Mouse (Mus musculus): ENCODE measurements around the gene Map3k12. TPM values are rescaled to one million over a fixed set of nuclear protein-coding genes. Genes with fewer than 3 reads are reported as not detected.

Map3k12 gene
- polyA plus RNA-seq, 1 experiment from 2014 or later: 0.85 TPM

DNA sequence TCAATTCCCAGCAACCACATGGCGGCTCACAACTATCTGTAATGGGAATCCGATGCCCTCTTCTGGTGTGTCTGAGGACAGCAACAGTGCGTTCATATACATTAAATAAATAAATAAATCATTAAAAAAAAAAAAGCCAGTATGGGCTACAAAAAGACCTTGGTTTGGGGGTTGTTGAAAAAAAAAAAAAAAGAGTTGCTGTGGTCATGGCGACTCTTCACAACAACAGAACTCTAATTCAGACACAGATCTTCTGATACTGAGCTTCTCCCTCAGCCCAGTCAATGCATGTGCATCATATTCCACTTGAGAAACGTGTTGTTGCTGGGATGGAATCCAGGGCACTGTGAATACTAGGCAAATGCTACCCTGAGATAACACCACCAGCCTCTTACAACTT is 35.7 kb upstream of the Map3k12 start:
- DNase-seq: no peak
- peaks cover 55% of the 10 kb centered on the region for H3K36me3 ChIP-seq (replicated peaks; ENCODE audit: insufficient read depth, low read length)
- no peak overlapping the region for H3K9ac ChIP-seq (replicated peaks)
- no peak for TF ChIP-seq CTCF (IDR thresholded peaks at IDR 0.05; ENCODE audit: low read depth)
- TF ChIP-seq EP300 (IDR thresholded peaks at IDR 0.05; ENCODE audit: low read depth): no peak
- H3K27me3 ChIP-seq (ENCODE audit: insufficient read depth, low read length): no peaks in the 10 kb centered on the region
- no peak overlapping the region for H3K4me3 ChIP-seq (ENCODE audit: low read depth, low read length)
- no peak overlapping the region for H3K27ac ChIP-seq (ENCODE audit: low read depth)
- H3K4me1 ChIP-seq (ENCODE audit: insufficient read depth): no peaks in the 10 kb centered on the region
- ATAC-seq: no peak
- peaks cover 2% of the 10 kb centered on the region; the same call in 1 of the 2 replicates for H3K9me3 ChIP-seq (ENCODE audit: low read length)
- no peak overlapping the region for H3K4me2 ChIP-seq (ENCODE audit: low read depth, low read length)
- WGBS (ENCODE audit: insufficient replicate concordance): 88% methylated on average over 5 of the region's 5 CpGs

DNA sequence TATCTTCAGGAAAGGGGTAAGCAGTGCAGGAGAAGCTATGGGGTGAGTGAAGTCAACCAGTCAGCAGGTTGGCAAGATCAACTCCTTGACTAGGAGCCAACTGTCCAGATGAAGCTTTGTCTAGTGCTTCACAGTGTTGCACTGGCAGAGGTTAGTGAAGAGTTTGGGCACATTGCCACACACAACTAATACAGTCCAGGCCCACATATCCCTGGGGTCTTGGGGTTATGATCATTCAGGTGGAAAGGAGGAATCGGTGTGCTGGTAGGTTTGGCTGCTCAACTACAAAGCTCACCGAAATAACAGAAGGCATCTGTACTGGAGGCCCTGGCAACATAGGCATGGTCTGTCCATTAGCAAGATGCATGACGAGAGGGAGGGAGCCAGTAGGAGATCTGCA is 30.6 kb upstream of the Map3k12 start:
- TF ChIP-seq CTCF (IDR thresholded peaks at IDR 0.05; ENCODE audit: low read depth): no peak
- TF ChIP-seq EP300 (IDR thresholded peaks at IDR 0.05; ENCODE audit: low read depth): no peak
- no peak for DNase-seq
- peaks cover 51% of the 10 kb centered on the region for H3K36me3 ChIP-seq (replicated peaks; ENCODE audit: insufficient read depth, low read length)

DNA sequence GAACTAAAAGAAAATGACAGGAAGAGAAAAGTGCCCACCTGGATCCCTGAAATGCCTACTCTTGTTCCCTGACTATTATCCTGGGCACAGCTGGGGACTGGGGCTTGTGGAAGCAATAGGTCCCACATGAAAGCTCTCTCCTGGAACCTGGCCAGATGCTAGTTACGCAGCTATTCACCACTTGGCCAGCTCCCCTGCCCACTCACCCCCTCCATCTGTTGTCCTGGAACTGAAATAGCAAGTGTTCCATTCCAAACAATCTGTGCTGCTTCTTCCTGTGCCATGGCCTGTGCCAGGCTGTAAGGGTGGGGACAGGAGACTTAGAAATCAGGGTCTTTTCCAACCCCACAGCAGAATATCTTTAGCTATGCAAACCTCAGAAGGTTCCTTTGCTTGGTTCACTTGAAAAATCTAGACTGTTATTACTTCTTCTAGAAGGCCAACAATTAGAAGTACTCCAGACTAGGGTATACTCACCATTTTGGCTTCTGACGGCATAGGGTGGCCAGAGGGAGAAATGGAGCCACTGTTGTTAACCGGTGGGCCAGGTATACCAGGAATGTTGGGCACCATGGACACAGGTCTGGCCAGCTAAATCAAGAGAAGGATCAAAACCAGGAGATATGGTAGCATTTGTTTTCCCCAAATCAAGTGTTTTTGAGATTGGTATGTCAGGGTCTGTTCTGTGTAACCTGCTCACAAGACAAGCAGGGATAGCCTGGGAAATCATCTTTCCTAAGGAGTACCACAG is 30.0 kb upstream of the Map3k12 start:
- no peak overlapping the region for H3K9ac ChIP-seq (replicated peaks)
- H3K4me3 ChIP-seq (ENCODE audit: low read depth, low read length): no peak overlapping the region
- peaks cover 54% of the 10 kb centered on the region for H3K36me3 ChIP-seq (replicated peaks; ENCODE audit: insufficient read depth, low read length)
- no peaks in the 10 kb centered on the region for H3K4me1 ChIP-seq (ENCODE audit: insufficient read depth)
- WGBS (ENCODE audit: insufficient replicate concordance): 84% methylated on average over 3 of the region's 3 CpGs
- H3K27ac ChIP-seq (ENCODE audit: low read depth): no peak overlapping the region
- no peaks in the 10 kb centered on the region for H3K9me3 ChIP-seq (ENCODE audit: low read length)
- DNase-seq (no peak), ATAC-seq (no peak)
- H3K27me3 ChIP-seq (ENCODE audit: insufficient read depth, low read length): no peaks in the 10 kb centered on the region
- TF ChIP-seq EP300 (IDR thresholded peaks at IDR 0.05; ENCODE audit: low read depth): no peak
- no peak for TF ChIP-seq CTCF (IDR thresholded peaks at IDR 0.05; ENCODE audit: low read depth)
- no peak overlapping the region for H3K4me2 ChIP-seq (ENCODE audit: low read depth, low read length)

More for the DNA sequence above, 30.6 kb upstream of the Map3k12 start:
- ATAC-seq: no peak
- Histone ChIP-seq H3K9me3 (ENCODE audit: low read length) (no peaks in the 10 kb centered on the region), H3K4me2 (ENCODE audit: low read depth, low read length) (no peak overlapping the region), H3K4me1 (ENCODE audit: insufficient read depth) (no peaks in the 10 kb centered on the region), H3K4me3 (ENCODE audit: low read depth, low read length) (no peak overlapping the region), H3K9ac (replicated peaks) (no peak overlapping the region), H3K27me3 (ENCODE audit: insufficient read depth, low read length) (no peaks in the 10 kb centered on the region), H3K27ac (ENCODE audit: low read depth) (no peak overlapping the region)
- WGBS (ENCODE audit: insufficient replicate concordance): 88% methylated on average over 3 of the region's 3 CpGs

DNA sequence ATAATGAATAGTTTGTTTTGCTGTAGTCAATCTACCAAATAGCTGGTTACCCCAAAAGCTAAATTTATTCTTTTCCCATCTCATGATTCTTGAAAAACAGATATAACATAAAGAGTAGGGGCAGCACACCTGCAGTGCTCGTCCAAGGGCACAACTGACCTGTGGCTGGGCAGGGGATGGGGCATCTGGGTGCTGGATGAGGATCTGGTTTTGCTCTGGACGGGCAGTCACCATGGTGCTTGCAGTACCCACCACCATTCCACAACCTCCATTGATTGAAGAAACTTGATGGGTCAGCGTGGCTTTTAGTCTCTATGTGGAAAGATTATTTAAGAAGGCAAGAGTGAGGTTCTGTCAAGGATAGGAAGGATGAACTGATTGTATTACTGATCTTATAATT is 29.4 kb upstream of the Map3k12 start:
- H3K9ac ChIP-seq (replicated peaks): no peak overlapping the region
- no peaks in the 10 kb centered on the region for H3K9me3 ChIP-seq (ENCODE audit: low read length)
- no peak overlapping the region for H3K4me3 ChIP-seq (ENCODE audit: low read depth, low read length)
- TF ChIP-seq CTCF (IDR thresholded peaks at IDR 0.05; ENCODE audit: low read depth) (no peak), EP300 (IDR thresholded peaks at IDR 0.05; ENCODE audit: low read depth) (no peak)
- no peak overlapping the region for H3K4me2 ChIP-seq (ENCODE audit: low read depth, low read length)
- peaks cover 55% of the 10 kb centered on the region for H3K36me3 ChIP-seq (replicated peaks; ENCODE audit: insufficient read depth, low read length)
- H3K27me3 ChIP-seq (ENCODE audit: insufficient read depth, low read length): no peaks in the 10 kb centered on the region
- H3K4me1 ChIP-seq (ENCODE audit: insufficient read depth): no peaks in the 10 kb centered on the region
- WGBS (ENCODE audit: insufficient replicate concordance): 84% methylated on average over 3 of the region's 3 CpGs
- no peak for DNase-seq
- no peak for ATAC-seq
- no peak overlapping the region for H3K27ac ChIP-seq (ENCODE audit: low read depth)

DNA sequence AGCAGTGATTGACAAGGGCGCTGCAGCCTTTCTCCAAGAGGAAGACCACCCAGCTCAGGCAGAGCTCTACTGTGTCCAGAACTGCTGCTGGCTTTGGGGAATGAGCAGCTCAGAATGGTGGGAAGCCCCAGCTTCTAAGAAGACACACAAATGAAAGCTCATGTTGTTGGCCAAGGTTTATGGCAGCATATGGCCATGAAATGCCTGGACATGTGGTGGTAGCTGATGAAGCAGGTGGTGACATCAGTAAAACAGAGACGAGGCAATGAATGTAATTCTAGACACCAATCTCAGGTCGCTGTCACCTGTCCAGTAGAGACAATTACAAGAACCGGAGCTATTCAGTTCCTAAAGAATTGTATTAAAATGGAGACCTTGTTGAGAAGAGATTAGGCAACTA is 27.9 kb upstream of the Map3k12 start:
- Histone ChIP-seq H3K4me3 (ENCODE audit: low read depth, low read length) (no peak overlapping the region), H3K36me3 (replicated peaks; ENCODE audit: insufficient read depth, low read length) (peaks cover 59% of the 10 kb centered on the region), H3K9ac (replicated peaks) (no peak overlapping the region), H3K27me3 (ENCODE audit: insufficient read depth, low read length) (no peaks in the 10 kb centered on the region), H3K4me1 (ENCODE audit: insufficient read depth) (no peaks in the 10 kb centered on the region), H3K9me3 (ENCODE audit: low read length) (no peaks in the 10 kb centered on the region), H3K4me2 (ENCODE audit: low read depth, low read length) (no peak overlapping the region), H3K27ac (ENCODE audit: low read depth) (no peak overlapping the region)
- DNase-seq: no peak
- ATAC-seq: no peak
- 91% methylated on average over 4 of the region's 4 CpGs for WGBS (ENCODE audit: insufficient replicate concordance)
- no peak for TF ChIP-seq EP300 (IDR thresholded peaks at IDR 0.05; ENCODE audit: low read depth)
- TF ChIP-seq CTCF (IDR thresholded peaks at IDR 0.05; ENCODE audit: low read depth): no peak

DNA sequence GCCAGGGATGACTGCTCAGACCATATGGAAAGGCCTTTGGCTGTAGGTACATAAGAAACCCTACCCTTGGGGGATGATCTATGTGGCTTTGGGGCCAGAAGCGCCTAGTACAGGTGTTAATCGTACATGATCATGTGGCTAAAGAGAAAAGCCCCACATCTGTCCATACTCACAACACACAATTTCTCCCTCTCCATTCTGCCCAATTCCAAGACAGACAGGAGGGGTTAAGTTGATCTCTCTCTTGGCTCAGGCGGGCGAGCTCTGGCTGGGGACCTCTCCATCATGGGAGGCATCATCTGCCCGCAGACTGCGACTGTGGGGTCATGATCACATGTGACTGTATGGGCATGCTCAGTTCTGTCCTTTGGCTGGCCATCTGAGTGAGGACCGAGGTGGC is 17.1 kb upstream of the Map3k12 start:
- no peak overlapping the region for H3K4me2 ChIP-seq (ENCODE audit: low read depth, low read length)
- TF ChIP-seq EP300 (IDR thresholded peaks at IDR 0.05; ENCODE audit: low read depth) (no peak), CTCF (IDR thresholded peaks at IDR 0.05; ENCODE audit: low read depth) (no peak)
- 91% methylated on average over 7 of the region's 7 CpGs for WGBS (ENCODE audit: insufficient replicate concordance)
- H3K36me3 ChIP-seq (replicated peaks; ENCODE audit: insufficient read depth, low read length): peaks cover 62% of the 10 kb centered on the region
- H3K9me3 ChIP-seq (ENCODE audit: low read length): no peaks in the 10 kb centered on the region
- H3K9ac ChIP-seq (replicated peaks): no peak overlapping the region
- no peak for ATAC-seq
- no peak overlapping the region for H3K4me3 ChIP-seq (ENCODE audit: low read depth, low read length)
- H3K27ac ChIP-seq (ENCODE audit: low read depth): no peak overlapping the region
- no peaks in the 10 kb centered on the region for H3K4me1 ChIP-seq (ENCODE audit: insufficient read depth)
- H3K27me3 ChIP-seq (ENCODE audit: insufficient read depth, low read length): no peaks in the 10 kb centered on the region
- DNase-seq: no peak
